Mouse (Mus musculus): ENCODE data around the gene Cep350.

The Cep350 gene

DNA sequence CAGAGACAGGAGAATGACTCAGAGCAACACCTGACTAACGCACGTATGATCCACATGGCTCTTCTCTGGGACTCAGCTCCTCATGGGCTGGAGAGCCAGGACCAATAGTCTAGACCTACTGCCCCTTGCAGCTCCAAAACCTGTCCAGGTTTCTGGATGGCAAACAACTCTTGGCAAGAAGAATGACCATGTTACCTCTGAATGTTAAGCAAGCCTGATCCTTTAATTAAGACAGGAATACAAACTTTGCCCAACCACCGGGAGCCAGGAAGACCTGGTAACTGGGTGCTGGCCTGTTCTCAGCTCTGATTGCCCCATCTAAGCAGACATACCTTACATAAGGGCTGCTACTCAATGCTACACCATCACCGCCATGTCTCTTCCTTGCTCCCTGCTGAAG is 164.8 kb downstream of the Cep350 start:
- no peak for DNase-seq (ENCODE audit: low spot score)

DNA sequence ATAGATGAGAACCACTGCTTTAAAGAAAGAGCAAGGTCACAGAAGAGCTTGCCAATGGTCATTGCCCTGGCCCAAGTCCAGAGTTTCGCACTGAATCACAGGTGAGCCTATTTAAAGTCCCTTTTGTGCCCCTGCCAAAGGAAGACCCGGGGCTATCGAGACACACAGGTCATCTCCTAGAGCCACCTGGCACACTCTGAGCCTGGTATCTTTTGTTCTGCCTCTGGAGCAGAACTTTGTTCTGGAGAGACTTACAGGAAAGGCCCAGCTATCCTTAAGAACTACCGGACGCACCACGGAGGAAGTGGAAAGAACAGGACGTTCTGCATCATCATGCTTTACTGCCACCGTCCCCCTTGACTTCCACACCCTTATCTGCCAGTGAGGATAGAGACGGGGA is 167.4 kb downstream of the Cep350 start:
- no peak for DNase-seq (ENCODE audit: low spot score)

DNA sequence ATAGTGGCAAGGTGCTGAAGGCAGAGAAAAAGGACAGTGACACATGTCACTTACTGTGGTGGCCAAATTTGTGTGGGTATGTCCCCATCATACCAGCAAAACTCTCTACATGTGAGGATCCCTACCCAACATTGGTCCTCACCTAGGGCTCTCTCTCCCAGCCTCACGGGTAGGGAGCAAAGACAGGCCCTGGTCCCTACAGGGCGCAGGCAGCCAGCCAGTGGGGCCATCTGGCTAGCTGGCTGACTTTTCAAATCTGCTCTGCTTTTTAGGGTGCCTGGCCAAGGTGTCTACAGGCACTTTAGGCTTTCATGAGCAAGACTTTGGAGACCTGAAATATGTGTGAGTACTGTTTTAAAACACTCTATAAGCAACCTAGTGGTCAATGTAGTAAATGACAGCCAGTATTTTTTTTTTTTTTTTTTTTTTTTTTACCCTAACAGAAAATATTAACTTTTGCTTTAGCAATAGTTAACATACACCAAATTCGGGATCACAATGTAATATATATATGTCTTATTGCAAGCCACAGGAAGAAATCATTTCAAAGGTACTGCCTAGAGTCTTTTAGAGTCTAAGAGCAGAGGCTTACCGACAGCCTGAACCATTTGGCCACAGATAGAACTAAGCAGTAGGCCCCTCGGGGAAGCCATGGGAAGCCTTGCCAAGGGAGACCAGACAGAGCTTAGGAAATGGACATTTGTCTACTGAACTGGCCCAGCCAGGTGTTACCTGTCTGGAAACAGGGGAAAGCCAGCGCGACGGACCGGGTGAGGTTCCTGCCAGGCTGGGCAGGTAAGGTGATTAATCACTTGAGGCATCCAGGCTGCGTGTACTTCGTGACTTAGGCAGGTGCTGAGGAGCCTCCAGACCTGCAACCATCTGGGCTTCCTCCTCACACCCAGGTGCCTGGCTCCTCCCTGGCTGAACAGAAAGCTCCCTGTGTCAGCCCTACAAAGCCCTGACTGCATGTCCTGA is 171.8 kb downstream of the Cep350 start:
- DNase-seq (ENCODE audit: low spot score): no peak

DNA sequence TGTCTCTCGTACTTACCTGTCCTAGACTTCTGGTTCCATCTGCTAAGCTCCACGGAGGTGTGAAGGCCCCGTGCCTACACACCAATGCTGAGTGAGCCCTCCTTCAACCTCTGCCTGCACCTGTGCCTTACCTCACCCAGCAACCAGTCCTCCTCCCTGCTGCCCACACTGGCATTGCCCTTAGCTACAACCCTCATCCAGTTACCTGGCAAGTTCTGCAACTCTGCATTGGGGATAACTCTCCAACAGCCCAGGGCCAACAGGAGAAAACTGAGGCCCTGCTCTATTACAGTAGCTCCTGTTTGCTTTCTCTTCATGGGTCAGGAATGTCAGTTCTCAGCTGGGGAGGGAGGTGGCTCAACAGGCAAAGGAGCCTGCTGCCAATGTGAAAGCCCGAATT is 175.1 kb downstream of the Cep350 start:
- no peak for DNase-seq (ENCODE audit: low spot score)

DNA sequence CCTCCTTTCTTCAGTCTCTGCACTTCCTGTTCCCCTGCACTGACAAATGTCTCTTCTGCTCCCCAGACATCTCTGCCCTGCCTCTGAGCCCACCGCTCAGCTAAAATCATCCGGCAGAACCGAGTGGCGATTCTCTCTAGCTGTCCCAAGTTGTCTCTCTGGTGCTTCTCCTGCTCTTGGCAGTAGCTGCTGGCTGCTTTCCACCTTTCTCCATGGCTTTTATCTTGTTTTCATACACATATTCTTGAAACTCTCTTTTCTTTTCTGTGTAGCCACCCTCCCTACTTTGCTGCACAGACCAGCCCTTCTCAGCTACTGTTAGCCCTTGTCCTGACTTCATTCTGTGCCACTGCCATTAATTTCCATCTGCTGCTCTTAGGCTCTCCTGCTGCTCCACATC is 175.6 kb downstream of the Cep350 start:
- no peak for DNase-seq (ENCODE audit: low spot score)

DNA sequence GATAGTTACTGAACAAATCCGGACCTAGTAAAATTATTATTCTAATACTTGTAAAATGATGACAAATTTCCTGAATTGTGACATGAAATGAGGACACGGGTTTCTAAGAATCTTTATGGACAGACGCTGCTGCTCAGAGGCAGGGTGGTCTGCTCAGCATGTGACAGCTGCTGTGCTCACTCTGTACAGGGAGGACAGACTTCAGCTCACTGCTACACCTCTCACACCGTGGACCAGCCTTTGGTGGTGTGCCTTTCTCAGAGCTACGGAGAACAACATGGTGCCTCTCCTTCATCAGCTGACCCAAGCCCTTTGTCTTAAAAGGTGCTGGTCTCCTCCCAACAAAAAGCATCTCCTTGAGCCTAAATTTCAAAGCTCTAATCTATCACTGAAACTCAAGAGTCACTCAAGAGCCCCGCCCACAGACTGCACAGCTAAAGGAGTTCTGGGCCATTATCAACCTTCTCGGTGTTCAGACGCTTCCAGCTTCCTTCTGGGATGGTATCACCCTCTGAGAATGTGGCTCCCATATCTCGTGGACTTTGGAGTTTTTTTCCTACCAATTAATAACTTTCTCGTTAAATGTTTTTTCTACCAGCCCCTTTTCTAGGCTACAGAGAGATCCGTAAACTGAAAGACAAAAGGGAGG is 176.2 kb downstream of the Cep350 start:
- no peak for DNase-seq (ENCODE audit: low spot score)

DNA sequence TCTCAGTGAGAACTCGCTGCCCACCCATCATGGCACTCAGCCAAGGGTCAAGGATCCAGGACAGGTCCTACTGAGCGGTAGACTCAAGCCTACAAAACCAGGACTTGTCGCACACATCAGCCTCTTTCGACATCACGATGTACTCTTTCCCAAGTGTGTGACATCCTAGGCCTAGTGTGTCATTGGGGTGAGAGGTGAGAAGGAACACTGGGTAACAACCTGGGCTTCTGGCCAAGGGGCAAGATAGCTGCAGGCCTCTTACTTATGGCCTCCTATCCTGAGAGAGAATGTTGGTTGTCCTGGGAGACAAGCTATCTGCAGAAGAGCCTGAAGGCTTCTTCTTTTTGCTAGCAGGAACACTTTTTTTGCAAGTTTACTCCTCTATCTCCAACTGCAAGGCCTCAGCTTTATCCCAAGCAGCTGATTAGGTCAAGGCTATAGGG is 177.2 kb downstream of the Cep350 start:
- DNase-seq (ENCODE audit: low spot score): no peak
